Mouse (Mus musculus) layer of hippocampus, postnatal 25 days (tissue): ENCODE measurements around the gene Map3k3. TPM values are rescaled to one million over a fixed set of nuclear protein-coding genes. Genes with fewer than 3 reads are reported as not detected.
A peak's percentile ranks its signal among the peaks of the same experiment; 100 is the strongest.

Source experiments
- DNase-seq, 2 experiments: peaks; one replicate each; pipeline ENCODE4 v3.0.0; 2022; ENCODE audit warnings: mixed read lengths in 2 of 2, low spot score in 1 of 2; ENCODE audit errors: extremely low spot score in 1 of 2
- total RNA-seq, 2 experiments: library from RNA; stranded (reverse); gene quantifications; 2 replicates each; pipeline ENCODE4 v1.2.3; 2021

The Map3k3 gene
- 10 to 100 TPM; 24.5 to 31.9 TPM for total RNA-seq

DNA sequence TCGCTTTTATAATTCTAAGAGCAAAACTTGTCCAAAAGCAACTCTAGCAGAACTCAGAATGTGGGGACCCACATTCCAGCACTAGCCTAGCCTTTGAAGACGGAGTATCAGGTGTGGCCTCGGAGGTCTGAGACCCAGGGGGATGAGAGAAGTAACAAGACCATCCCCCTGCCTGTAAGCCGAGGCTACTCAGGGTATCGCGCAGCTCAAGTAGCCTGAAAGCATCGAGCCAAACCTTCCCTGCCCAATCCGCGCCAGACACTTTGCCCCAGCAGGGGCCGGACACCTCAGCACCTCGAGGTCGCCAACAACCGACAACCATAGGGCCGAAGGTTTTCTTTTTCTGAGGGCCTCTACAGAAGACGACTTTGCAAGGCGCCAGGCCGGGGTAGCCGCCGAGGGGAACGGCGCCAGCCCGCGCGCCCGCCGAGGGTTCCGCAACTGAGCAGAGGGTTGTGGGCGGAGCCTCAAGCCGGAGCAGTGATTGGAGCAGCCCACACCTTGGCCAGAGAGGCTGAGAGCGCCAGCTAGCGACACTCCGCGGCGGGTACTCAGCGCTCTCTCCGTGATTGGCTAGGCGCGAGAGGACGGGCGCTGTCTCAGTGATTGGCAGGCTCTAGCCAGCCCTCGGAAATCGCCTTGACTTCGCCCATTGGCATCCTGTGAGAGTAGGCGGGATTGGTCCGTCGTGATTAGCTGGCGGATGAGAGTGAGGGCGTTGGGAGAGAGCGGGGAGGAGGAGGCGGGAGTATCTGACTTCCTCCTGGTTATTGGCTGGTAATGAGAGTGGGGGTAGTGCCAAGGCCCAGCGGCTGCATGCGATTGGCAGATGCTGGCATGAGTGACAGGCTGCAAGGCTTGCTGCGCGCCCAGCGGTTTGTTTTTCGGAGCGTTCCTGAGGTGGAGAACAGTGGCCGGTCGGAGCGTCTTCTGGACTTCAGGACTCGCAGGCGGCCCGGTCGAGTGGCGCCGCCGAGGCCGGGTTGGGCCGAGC, at the start of gene Map3k3:
Gene Map3k3, plus strand, starts transcription at position 906 of the 994 bp plus-strand sequence.
- peak; percentile 91 to 92 for DNase-seq

DNA sequence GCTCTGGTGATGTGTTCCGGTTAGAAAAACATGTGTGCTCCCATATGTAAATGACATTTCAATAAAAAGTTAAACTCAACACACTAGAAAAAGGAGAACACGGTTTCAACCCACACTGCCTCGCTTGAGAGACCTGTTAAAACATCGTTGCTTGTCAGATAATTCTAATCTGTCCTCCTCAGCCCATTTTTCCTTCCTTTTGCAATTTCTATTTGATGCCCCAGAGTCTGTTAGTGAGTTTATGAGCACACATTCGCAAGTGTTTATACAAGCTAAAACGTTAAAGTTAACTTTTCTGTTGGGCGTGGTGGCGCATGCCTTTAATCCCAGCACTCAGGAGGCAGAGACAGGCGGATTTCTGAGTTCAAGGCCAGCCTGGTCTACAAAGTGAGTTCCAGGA, 49.4 kb upstream of the Map3k3 start:
- DNase-seq: no peak

DNA sequence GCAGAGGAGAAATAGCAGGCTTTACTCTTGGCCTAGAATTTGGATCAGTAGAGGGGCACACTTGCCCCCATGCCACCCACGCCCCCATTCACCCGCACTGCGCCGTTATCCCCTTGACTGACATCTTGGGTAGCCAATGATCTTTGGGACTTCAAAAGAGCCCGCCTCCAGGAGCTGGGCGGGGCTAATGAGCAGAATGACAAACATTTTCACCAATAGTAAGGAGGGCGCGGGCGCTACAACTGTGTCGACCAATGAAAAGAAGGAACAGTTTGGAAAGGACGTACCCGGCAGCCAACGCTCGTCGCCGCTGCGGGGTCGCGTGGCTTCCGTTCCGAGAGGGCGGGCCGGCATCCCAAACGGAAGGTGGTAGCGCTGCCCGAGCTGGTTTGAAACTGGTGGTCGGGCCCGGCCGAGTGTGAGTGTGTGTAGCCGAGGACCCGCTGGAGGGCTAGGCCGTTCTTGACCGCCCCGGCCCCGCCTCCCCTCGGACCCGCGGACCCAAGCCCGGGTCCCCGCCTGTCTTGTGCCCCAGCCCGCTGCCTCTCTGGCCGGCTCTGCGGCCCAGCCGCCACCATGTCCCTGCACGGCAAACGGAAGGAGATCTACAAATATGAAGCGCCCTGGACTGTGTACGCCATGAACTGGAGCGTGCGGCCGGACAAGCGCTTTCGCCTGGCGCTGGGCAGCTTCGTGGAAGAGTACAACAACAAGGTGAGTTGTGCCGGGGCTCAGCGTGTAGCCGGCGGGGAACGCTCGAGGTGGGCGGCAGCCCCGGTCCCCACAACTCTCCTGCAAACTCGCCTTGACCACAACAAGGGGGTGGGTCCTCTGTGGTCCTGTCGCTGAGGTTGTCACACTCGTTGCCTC, 47.6 kb upstream of the Map3k3 start, which contains the start of gene Dcaf7:
Gene Dcaf7, plus strand, starts transcription at position 325 of the 870 bp plus-strand sequence.
- DNase-seq: peak; percentile 97 to 99

DNA sequence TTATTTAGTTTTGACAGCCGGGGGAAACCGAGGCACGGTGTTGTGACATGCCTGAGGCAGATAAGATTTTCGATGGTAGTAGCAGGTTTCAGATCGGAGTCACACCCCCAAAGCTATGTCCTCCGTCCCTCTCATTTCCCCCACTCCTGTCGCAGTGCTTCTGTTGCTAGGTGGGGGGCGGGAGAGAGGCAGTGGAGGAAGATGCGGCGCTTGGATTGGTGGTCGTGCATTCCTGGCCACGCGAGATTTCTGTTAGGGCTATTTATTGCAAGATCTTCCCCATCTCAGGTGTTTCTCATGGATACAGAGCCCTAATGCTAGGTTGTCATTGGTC, 47.0 kb upstream of the Map3k3 start:
- peak; percentile 49 to 51 for DNase-seq

DNA sequence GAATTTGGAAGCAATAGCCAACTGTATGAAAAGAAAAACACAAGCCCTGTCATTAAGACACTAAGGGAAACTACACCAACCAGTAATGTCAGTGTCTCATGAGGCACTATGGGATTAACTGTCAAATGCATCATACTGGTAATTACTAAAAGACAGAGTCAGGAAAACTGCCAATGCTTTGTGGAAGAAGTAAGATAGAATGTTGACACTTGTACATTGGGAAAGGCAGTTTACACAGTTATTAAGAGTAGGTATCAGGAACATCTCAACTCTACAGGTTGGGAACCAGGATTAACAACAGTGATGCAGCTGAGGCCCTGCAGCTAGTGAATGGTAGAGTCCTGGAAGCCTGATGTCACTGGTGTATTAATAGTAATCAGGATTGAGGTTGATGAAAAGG, 40.1 kb upstream of the Map3k3 start:
- DNase-seq: no peak

DNA sequence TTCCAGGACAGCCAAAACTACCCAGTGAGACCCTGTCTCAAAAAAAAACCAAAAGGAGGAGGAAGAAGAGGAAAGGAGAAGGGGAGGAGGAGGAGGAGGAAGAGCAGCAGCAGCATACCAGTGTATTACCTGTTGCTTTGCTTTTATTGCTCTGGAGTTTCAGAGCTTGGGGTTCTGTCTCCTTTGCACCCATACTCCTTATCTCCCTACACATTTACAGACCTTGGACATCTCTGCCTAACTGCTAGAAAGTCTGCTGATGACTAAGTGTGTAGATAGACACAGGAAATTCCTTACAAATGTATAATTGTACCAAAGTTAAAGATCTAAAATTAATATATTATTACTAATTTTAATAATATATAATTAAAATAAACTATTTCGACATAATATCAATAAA, 39.2 kb upstream of the Map3k3 start:
- DNase-seq: no peak

DNA sequence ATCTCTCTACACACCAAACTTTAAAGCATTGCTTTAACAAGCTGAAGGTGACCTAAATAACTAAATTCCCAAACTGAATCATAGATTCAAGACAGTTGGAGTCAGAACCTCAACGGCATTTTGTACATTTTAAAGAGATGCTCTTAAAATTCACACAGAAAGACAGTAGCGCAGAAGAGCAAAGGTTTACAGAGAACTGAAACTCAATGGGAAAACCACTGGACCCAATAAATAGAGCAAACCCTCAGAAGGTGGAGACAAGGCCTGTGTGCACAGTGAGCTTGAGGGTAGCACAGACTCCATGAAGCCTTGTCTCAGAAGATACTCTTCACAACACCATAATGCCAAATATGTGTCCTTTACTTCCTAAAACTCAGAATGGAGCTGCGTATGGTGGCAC, 38.6 kb upstream of the Map3k3 start:
- DNase-seq: no peak

DNA sequence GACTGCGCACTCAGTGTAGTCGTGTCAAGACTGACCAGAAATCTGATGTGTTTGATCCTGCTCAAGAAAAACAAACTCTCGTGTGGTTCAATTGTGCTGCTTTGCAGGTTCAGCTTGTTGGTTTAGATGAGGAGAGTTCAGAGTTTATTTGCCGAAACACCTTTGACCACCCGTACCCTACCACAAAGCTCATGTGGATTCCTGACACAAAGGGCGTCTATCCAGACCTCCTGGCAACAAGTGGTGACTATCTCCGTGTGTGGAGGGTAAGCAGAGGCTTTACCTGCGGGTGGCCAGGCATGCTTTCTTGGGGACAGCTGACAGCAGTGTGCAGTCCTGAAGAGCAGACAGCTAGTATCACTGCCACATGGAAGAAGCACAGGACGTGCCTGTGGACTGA, 37.8 kb upstream of the Map3k3 start:
- DNase-seq: no peak

DNA sequence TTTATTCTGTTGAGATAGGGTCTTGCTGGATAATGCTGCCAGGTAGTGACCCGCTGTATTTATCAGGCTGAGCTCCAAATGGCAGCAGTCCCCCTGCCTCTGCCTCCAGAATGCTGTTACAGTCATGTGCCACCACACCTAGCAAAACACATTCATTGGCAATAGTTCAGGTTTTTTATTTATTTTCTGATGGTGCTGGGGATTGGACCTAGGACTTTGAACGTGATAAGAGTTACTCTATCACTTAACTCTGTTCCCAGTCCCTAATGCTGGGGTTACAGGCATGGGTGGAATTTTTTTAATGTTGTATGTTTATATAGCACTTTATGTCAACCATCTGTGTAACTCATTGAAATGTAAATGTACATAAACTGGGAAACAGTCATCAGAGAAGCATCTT, 30.5 kb upstream of the Map3k3 start:
- no peak for DNase-seq

DNA sequence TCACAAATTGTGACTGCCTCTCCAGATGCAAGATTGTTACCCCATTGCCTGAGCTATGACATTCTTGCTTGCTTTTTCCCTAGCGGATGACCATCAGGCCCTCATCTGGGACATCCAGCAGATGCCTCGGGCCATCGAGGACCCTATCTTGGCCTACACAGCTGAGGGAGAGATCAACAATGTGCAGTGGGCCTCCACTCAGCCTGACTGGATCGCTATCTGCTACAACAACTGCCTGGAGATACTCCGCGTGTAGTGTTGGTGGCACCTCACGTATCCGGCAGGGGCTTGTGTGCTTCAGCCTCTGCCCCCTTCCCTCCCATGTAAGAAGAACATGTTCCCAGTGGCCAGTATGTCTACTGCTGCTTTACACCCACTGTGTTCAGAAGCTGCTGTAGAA, 29.8 kb upstream of the Map3k3 start:
- no peak for DNase-seq

DNA sequence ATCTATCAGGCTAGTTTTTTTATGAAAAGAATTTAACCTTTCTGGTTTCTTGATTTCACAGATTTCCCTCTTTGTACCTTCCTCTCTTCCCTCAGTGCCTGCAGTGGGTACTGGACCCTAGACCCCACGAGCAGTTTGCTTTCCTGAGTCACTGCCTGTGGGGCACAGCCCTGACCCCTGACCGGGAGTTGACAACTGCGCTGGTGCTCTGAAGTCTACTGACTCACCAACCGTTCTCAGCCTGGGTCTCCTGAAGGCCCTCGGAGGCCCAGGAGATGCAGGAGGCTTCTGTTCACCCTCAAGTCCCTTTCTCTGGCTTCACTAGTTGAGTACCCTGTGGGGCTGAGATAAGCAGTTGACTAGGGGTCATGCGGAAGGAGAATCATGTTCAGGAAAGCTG, 29.1 kb upstream of the Map3k3 start:
- DNase-seq: no peak

DNA sequence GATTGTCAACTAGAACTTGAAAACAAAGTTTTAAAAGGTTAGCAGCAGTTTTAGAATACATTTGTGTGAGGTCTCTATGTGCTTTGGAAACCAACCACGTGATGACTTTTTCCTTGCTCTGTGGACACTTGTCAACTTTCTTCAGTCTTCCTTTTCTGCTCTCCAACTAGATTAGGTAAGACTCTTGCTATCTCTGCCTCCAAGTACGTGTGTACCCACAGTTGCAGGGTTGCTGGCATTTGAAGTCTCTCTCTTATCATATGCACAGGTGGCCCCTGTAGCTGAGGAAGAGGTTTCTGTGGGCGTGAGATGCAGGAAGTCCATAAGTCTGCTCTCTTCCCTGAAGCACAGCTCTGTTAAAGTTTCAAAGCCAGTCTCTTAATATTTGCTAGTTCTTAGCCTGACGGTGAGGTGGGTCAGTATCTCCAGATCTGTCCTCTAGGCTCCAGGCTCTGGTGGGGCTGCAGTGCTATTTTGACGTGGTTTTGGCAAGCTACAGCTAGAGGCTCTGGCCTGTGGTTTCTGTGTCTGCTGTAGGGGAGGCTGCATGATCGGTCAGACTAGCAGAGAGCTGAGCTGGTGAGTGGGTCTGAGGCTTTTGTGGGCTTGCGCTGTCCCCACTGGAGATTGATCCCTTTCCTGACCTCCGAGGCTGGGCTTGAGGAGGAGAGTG, 27.5 kb upstream of the Map3k3 start:
- DNase-seq: no peak

DNA sequence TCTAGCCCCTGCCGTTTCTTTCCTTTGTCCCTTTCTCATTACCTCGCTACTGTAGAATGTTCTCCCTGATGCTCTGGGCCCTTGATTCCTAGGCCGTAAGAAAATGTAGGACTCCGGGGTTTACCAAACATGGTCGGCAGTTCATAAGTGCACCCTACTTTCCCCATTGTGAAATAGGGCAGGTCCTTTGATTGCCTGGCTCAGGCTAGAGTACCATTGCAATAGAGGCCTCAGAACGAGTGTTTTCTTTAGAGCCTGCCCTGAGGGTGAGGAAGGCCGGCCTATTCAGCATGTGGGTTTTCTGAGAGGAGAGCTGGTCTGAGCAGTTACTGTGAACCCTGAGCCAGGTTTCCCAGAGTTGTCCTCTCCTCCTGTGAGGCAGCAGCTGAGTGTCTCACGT, 26.4 kb upstream of the Map3k3 start:
- DNase-seq: no peak

DNA sequence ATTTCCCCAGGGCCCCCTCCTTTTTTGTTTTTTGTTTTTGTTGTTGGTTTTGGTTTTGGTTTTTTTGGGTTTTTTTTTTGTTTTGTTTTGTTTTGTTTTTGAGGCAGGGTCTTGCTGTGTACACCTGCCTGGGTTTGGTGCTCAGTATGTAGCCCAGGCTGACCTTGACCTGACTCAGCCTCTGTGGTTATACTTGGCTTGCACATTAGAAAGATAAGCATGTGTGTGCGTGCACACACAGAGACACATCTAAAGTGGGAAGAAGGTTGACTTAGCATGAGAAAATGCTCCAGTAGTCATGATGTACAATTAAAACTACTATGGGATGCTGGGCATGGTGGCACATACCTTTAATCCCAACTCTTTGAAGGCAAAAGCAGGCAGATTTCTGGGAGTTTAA, 23.9 kb upstream of the Map3k3 start:
- no peak for DNase-seq

DNA sequence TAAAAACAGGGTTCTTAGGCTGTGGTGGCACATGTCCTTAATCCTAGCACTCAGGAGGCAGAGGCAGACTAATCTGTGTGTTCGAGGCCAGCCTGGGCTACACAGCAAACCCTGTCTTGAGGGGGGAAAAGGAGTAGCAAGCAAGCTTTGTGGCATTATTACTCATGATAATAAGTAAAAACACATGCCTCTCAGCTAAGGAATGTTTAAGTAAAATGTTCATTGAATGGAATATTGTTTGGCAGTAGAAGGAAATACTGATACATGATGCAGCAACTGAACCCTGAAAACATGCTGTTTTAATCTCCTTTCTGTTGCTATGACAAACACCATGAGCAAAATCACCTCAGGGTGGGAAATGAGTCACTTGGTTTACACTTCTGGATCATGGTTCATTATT, 23.1 kb upstream of the Map3k3 start:
- DNase-seq: no peak

DNA sequence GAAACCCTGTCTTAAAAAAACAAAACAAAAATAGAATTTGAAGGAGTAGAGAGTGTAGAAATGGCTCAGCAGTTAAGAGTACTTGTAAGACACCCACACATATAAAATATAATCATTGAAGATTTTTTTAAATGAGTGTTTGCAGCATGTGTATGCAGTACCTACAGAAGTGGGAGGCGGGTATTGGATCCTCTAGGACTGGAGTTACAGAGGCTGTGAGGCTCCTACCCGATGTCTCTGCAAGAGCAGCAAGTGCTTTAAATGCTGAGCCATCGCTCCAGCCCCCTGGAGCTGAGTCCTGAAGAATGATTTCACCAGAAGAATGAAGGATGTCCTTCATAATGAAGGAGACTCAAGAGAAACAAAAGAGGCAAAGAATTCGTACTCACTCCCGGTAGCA, 20.7 kb upstream of the Map3k3 start:
- DNase-seq: no peak

DNA sequence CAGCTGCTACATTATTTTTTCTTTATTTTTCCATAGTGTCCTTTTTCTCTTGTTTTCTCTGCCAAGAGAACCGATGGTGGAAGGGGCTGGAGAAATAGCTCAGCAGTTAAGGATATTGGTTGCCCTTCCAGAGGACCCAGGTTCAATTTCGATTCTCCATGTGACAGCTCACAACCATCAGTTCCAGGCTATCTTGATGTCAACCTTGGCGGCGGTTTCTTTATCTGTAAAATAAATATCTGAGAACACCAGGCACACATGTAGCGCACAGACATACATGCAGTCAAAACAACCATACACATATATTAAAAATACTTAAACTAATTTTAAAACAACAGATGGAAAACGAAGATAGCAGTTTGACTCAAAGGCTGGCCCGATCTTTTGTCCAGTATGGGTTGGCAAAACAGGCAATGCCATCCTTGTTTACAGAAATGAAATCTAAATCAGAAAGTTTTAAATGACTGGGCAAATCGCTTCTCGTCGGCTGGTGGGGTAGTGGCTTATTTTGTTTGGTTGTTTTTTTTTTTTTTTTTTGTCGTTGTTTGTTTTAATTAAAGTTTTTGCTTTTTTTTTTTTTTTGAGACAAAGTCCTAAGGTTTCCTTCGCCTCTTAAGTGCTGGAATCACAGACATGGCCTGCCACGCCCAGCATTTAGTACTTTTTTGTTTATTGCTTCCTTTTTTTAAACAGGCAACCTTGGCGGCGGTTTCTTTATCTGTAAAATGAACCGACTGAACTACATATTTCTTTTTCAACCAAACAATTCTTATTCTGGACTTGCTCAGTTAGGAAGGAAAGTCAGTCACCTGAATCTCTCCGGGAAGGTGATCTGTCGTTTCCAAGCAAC, 19.1 kb upstream of the Map3k3 start:
- DNase-seq: no peak

DNA sequence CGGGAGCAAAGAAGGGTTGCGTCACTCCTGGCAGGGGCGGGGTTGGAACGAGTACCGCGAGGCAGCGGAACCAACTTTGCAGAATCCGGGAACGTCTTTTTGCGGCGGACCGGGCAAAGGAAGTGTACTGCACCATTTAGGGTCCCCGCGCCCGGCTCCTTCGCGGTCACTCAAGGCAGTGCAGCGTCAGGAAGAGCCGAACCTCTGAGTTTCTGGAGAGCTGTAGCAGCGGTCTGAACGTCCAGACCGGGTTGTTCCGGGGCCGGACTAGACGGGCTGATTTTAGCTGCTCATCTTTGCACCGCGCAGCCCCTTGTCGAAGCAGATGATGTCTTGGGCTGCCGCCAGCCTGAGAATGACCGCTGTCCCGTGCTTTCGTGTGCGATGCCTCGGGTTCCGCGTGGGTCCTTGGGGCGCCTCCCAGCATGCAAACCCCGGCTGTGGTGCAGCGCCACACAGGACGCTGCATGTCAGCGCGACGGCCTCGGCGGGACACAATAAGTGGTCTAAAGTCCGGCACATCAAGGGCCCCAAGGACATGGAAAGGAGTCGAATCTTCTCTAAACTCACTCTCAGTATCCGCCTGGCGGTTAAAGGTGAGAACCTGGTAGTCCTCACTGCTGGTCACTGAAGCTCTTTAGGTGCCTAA, 18.4 kb upstream of the Map3k3 start, which contains the start of gene Taco1:
Gene Taco1, plus strand, starts transcription at position 139 of the 649 bp plus-strand sequence.
- DNase-seq: peak; percentile 91 to 94

DNA sequence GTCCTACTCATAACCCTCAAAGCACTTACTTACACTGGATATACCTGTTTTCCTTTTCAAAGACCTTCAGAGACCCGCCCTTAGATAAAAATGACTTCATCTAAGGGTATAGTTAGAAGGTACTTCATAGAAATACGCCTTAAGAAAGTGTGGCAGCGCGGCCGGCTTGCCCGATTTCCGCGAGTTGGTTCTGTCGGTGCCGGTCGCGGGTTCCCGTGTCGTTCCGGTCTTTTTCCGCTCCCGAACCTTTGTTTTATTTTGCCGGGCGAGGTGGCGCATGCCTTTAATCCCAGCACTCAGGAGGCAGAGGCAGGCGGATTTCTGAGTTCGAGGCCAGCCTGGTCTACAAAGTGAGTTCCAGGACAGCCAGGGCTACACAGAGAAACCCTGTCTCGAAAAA, 17.8 kb upstream of the Map3k3 start:
- peak in 1 of 2 experiments; percentile 50 for DNase-seq
